Mouse (Mus musculus): ENCODE results near the gene Them7.

DNA sequence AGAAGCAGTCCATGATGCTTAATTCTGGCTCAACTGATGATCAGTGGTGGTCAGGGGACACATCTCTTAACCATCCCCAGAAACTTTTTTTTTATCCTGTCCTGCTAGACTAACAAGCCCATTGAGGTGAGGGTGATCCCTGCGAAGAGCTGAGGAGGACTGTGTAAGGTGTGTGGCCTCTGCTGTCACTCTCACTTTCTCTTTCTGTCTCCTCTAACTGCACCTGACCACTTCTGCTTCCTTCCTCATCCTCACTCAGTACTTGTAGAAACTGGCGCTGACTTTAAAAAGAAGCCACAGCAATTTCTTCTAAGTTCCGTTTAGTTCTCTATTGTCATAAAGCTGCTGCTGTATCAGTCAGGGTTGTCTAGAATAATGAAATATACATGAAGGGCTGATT, 39.0 kb upstream of the Them7 start:
- TF ChIP-seq GATA1 (IDR thresholded peaks at IDR 0.05; ENCODE audit: borderline replicate concordance, low read length): no peak
- no peak for TF ChIP-seq CTCF (IDR thresholded peaks at IDR 0.05; ENCODE audit: low read depth, low read length)
